ENCODE assay signal across 8 mouse cellular contexts in genomic region chr2:3964351-3964750, GRCm38 (mm10). TPM values are rescaled to one million over a fixed set of nuclear protein-coding genes. Genes with fewer than 3 reads are reported as not detected.
A peak's percentile ranks its signal among the peaks of the same experiment; 100 is the strongest.
DNase-seq lines count a peak whose midpoint lies in the region; ATAC-seq lines count a peak whose summit lies in the region.

No protein-coding gene starts in this region.

- intact Hi-C loops in gastrocnemius, postnatal 36 days (cut with DNase I) = no loop called here

- H3K4me1 ChIP-seq in hindbrain, embryonic 11.5 days (replicated peaks; ENCODE audit: control insufficient read depth, insufficient read depth, low read length) = no peaks in the 10 kb centered on the region
- no peaks in the 10 kb centered on the region for H3K4me1 ChIP-seq in hindbrain, embryonic 10.5 days (replicated peaks)

- no peak overlapping the region for H3K27ac ChIP-seq in hindbrain, embryonic 11.5 days (ENCODE audit: low read depth, low read length)
- H3K27ac ChIP-seq in hindbrain, embryonic 10.5 days = no peak overlapping the region

- H3K9ac ChIP-seq in hindbrain, embryonic 11.5 days (ENCODE audit: low read depth, low read length) = no peak overlapping the region

- no peak overlapping the region for H3K4me2 ChIP-seq in hindbrain, embryonic 11.5 days (replicated peaks; ENCODE audit: low read depth, low read length)

- peak; percentile 100 for ATAC-seq in hindbrain, embryonic 11.5 days (ENCODE audit: low FRiP score)
- peak; percentile 100 for ATAC-seq in granulocyte monocyte progenitor cell, adult 5-6 weeks (replicated peaks; ENCODE audit: poor library complexity, severe bottlenecking)
- ATAC-seq in megakaryocyte-erythroid progenitor cell, adult 5-6 weeks (replicated peaks; ENCODE audit: low FRiP score, low TSS enrichment, poor library complexity, severe bottlenecking) = peak; percentile 100

- no peaks in the 10 kb centered on the region for H3K9me3 ChIP-seq in hindbrain, embryonic 11.5 days (ENCODE audit: control insufficient read depth, low read length)
- peaks cover 3% of the 10 kb centered on the region; the same call in 1 of the 2 replicates for H3K9me3 ChIP-seq in hindbrain, embryonic 10.5 days

- 92% methylated on average over 4 of the region's 4 CpGs for WGBS in hindbrain, embryonic 11.5 days
- WGBS in hindbrain, embryonic 10.5 days = 88% methylated on average over 4 of the region's 4 CpGs

- peak; percentile 74 for DNase-seq in hindbrain, embryonic 11.5 days (ENCODE audit: low spot score)
- no peak for DNase-seq in hindbrain, embryonic 10.5 days (ENCODE audit: low spot score)
- DNase-seq in ZHBTc4 (ENCODE audit: low read depth, low spot score) = peak; percentile 61
- DNase-seq in frontal cortex, postnatal 14 days (ENCODE audit: low spot score in 2 of 2) = no peak
- no peak for DNase-seq in natural killer cell, adult 2 months (ENCODE audit: low spot score in 2 of 2)
- DNase-seq in gastrocnemius, postnatal 36 days = no peak

- no peak overlapping the region for H3K4me3 ChIP-seq in hindbrain, embryonic 11.5 days (ENCODE audit: low read depth, low read length)
- no peak overlapping the region for H3K4me3 ChIP-seq in hindbrain, embryonic 10.5 days

- H3K36me3 ChIP-seq in hindbrain, embryonic 11.5 days (ENCODE audit: control insufficient read depth, insufficient read depth, low read length) = no peaks in the 10 kb centered on the region
- H3K36me3 ChIP-seq in hindbrain, embryonic 10.5 days = no peaks in the 10 kb centered on the region

- H3K27me3 ChIP-seq in hindbrain, embryonic 11.5 days (ENCODE audit: control insufficient read depth, insufficient read depth, low read length) = no peaks in the 10 kb centered on the region
- H3K27me3 ChIP-seq in hindbrain, embryonic 10.5 days (ENCODE audit: insufficient read depth, poor library complexity, severe bottlenecking) = no peaks in the 10 kb centered on the region

RNA-seq across cellular contexts. Expression of gene Frmd4a, which starts 53.2 kb away (rescaled TPM):
- 50.6 and 72.7 TPM in 2 replicates for polyA plus RNA-seq in hindbrain, embryonic 11.5 days (2014; fragmentation: Nextera tagmentation; extraction: Ambion mirVana)
- 42.7 and 49.1 TPM in 2 replicates for polyA plus RNA-seq in hindbrain, embryonic 10.5 days (2016; fragmentation: Nextera tagmentation; extraction: Ambion mirVana)
- 30.3 and 38.5 TPM in 2 replicates for total RNA-seq in granulocyte monocyte progenitor cell, adult 5-6 weeks (2014; fragmentation: Nextera tagmentation)
- 15.1 and 16.7 TPM in 2 replicates for total RNA-seq in granulocyte monocyte progenitor cell, adult 5-6 weeks (2017)
- 32.2 and 35.2 TPM in 2 replicates for total RNA-seq in megakaryocyte-erythroid progenitor cell, adult 5-6 weeks (2014; fragmentation: Nextera tagmentation)
- 14.5 and 14.7 TPM in 2 replicates for total RNA-seq in megakaryocyte-erythroid progenitor cell, adult 5-6 weeks (2017)
- 1 to 10 TPM; 3.9 to 4.0 TPM for total RNA-seq in gastrocnemius, postnatal 36 days (2021)

Comparison
In these comparisons a context has a peak if more than half of its experiments do, and no peak if none do; other contexts are left out.
1. DNase-seq: peak in hindbrain, embryonic 11.5 days (single experiment) and ZHBTc4 (single experiment); none in hindbrain, embryonic 10.5 days (single experiment), frontal cortex, postnatal 14 days (0 of 2), natural killer cell, adult 2 months (0 of 2) and gastrocnemius, postnatal 36 days (0 of 2).
2. Peak in every context shown above with its lines, with median percentiles within 50 percentile points of each other: ATAC-seq.